Mouse (Mus musculus) ES-Bruce4 (cell line): ENCODE measurements around the gene Ankrd65. TPM values are rescaled to one million over a fixed set of nuclear protein-coding genes. Genes with fewer than 3 reads are reported as not detected.

ENCODE experiments used
- H3K27ac ChIP-seq: 2 replicates; pipeline ENCODE4 v1.5.1; 2012; ENCODE audit warnings: low read length, inconsistent platforms; ENCODE audit not compliant: insufficient read depth
- H3K27me3 ChIP-seq: 2 replicates; pipeline ENCODE4 v1.6.1; 2012; ENCODE audit warnings: mild to moderate bottlenecking, low read length, inconsistent platforms; ENCODE audit not compliant: control insufficient read depth, poor library complexity, insufficient read depth, severe bottlenecking
- H3K36me3 ChIP-seq: 2 replicates; pipeline ENCODE4 v1.6.1; 2012; ENCODE audit warnings: inconsistent platforms, mild to moderate bottlenecking, low read length, moderate library complexity; ENCODE audit not compliant: control insufficient read depth, poor library complexity, insufficient read depth, severe bottlenecking
- H3K4me1 ChIP-seq: one replicate; pipeline ENCODE4 v1.8.1; 2011; ENCODE audit warnings: low read length; ENCODE audit not compliant: control insufficient read depth, insufficient read depth
- H3K4me3 ChIP-seq: 2 replicates; pipeline ENCODE4 v1.5.1; 2011; ENCODE audit warnings: low read depth, mild to moderate bottlenecking, low read length
- H3K9ac ChIP-seq: 2 replicates; pipeline ENCODE4 v1.6.1; 2012; ENCODE audit warnings: low read depth, mild to moderate bottlenecking, inconsistent platforms; ENCODE audit not compliant: poor library complexity, severe bottlenecking
- H3K9me3 ChIP-seq: replicated peaks from 2 replicates; pipeline ENCODE4 v1.6.1; 2012; ENCODE audit warnings: mild to moderate bottlenecking, low read length, inconsistent platforms; ENCODE audit not compliant: control insufficient read depth, poor library complexity, insufficient read depth, severe bottlenecking
- CTCF ChIP-seq: IDR thresholded peaks from one replicate; pipeline ENCODE4 v1.8.1; 2011; ENCODE audit warnings: low read depth, low read length
- EP300 ChIP-seq: IDR thresholded peaks from 2 replicates; pipeline ENCODE4 v1.6.1; 2011; ENCODE audit warnings: low read depth, low read length; ENCODE audit not compliant: insufficient read depth
- POLR2A ChIP-seq: IDR thresholded peaks from one replicate; pipeline ENCODE4 v1.8.1; 2011; ENCODE audit warnings: low read length; ENCODE audit not compliant: insufficient read depth
- polyA plus RNA-seq: library from polyadenylated mRNA; stranded (reverse); fragments of >200 nt; gene quantifications from 2 replicates; pipeline ENCODE4 v1.2.4, GENCODE M21; 2011; ENCODE audit warnings: low read depth; ENCODE audit not compliant: missing spikeins, insufficient read depth, insufficient read length

Ankrd65 gene
- polyA plus RNA-seq, 1 experiment, result not detected

GRCm38 (mm10) chr4:155821025-155821424, 30.8 kb downstream of the Ankrd65 start:
- no peaks in the 10 kb centered on the region for H3K9me3 ChIP-seq
- H3K4me1 ChIP-seq, result no peaks in the 10 kb centered on the region
- TF ChIP-seq EP300 (no peak), CTCF (peak; percentile 1)
- no peaks in the 10 kb centered on the region for H3K27me3 ChIP-seq
- no peak overlapping the region for H3K9ac ChIP-seq
- H3K36me3 ChIP-seq, result peaks cover 90% of the 10 kb centered on the region
- H3K4me3 ChIP-seq, result no peak overlapping the region
- H3K27ac ChIP-seq, result no peak overlapping the region

GRCm38 (mm10) chr4:155823443-155823842, 33.2 kb downstream of the Ankrd65 start:
- Histone ChIP-seq H3K27ac (no peak overlapping the region), H3K36me3 (peaks cover 70% of the 10 kb centered on the region), H3K9me3 (no peaks in the 10 kb centered on the region), H3K9ac (no peak overlapping the region), H3K4me1 (no peaks in the 10 kb centered on the region), H3K27me3 (no peaks in the 10 kb centered on the region), H3K4me3 (no peak overlapping the region)
- TF ChIP-seq POLR2A (no peak), CTCF (no peak), EP300 (no peak)

- H3K27me3 ChIP-seq, result no peaks in the 10 kb centered on the region
- peak overlapping the region; percentile 47 for H3K27ac ChIP-seq
- H3K9me3 ChIP-seq, result no peaks in the 10 kb centered on the region
- TF ChIP-seq POLR2A, result no peak
- no peak for TF ChIP-seq EP300
- TF ChIP-seq CTCF, result no peak
- no peak overlapping the region for H3K4me3 ChIP-seq
- H3K9ac ChIP-seq, result no peak overlapping the region
- H3K4me1 ChIP-seq, result peaks cover 2% of the 10 kb centered on the region
- H3K36me3 ChIP-seq, result peaks cover 12% of the 10 kb centered on the region
These were observed 39.6 kb downstream of the Ankrd65 start for GRCm38 (mm10) chr4:155829866-155830265.

- Histone ChIP-seq H3K9ac (no peak overlapping the region), H3K27ac (peak overlapping the region; percentile 43; the same call in 1 of the 2 replicates), H3K4me3 (peak overlapping the region; percentile 48), H3K27me3 (no peaks in the 10 kb centered on the region), H3K4me1 (peaks cover 2% of the 10 kb centered on the region), H3K36me3 (peaks cover 5% of the 10 kb centered on the region; the same call in 1 of the 2 replicates), H3K9me3 (no peaks in the 10 kb centered on the region)
- TF ChIP-seq POLR2A (no peak), CTCF (no peak), EP300 (no peak)
These were observed 40.4 kb downstream of the Ankrd65 start for GRCm38 (mm10) chr4:155830596-155830995.

GRCm38 (mm10) chr4:155831205-155831766, 41.0 kb downstream of the Ankrd65 start, which contains the start of gene Aurkaip1:
Gene Aurkaip1, plus strand, starts transcription at chr4:155831272.
- no peaks in the 10 kb centered on the region for H3K9me3 ChIP-seq
- H3K27ac ChIP-seq, result peak within 1 kb of the TSS; percentile 47
- H3K4me3 ChIP-seq, result peak within 1 kb of the TSS; percentile 88
- TF ChIP-seq POLR2A, result peak; percentile 83
- TF ChIP-seq CTCF, result peak; percentile 93
- TF ChIP-seq EP300, result no peak; the same call in 1 of the 2 replicates
- no peaks in the 10 kb centered on the region for H3K27me3 ChIP-seq
- H3K36me3 ChIP-seq, result peaks cover 4% of the 10 kb centered on the region; the same call in 1 of the 2 replicates
- H3K9ac ChIP-seq, result peak within 1 kb of the TSS; percentile 74
- peaks cover 2% of the 10 kb centered on the region for H3K4me1 ChIP-seq

GRCm38 (mm10) chr4:155831831-155832230, 41.6 kb downstream of the Ankrd65 start:
- no peaks in the 10 kb centered on the region for H3K9me3 ChIP-seq
- H3K36me3 ChIP-seq, result 0 out of 2 replicates have a peak, but pooled peaks cover 2% of the 10 kb centered on the region
- peak overlapping the region; percentile 74 for H3K9ac ChIP-seq
- 0 out of 2 replicates have a peak overlapping the region, but pooled peaks have one; percentile 20 for H3K27ac ChIP-seq
- no peaks in the 10 kb centered on the region for H3K27me3 ChIP-seq
- peaks cover 2% of the 10 kb centered on the region for H3K4me1 ChIP-seq
- TF ChIP-seq POLR2A, result no peak
- no peak for TF ChIP-seq EP300
- no peak for TF ChIP-seq CTCF
- peak overlapping the region; percentile 88 for H3K4me3 ChIP-seq
